Mouse (Mus musculus): ENCODE data around the gene Rpl38. TPM values are rescaled to one million over a fixed set of nuclear protein-coding genes. Genes with fewer than 3 reads are reported as not detected.
A peak's percentile ranks its signal among the peaks of the same experiment; 100 is the strongest.

Rpl38 gene
- polyA plus RNA-seq (2016; fragmentation: Nextera tagmentation; extraction: Ambion mirVana), result 851 and 1,060 TPM in 2 replicates

- H3K27me3 ChIP-seq (ENCODE audit: low read depth, poor library complexity, severe bottlenecking), result peaks cover 10% of the 10 kb centered on the region
- WGBS, result under 1% methylated on average over 21 of the region's 21 CpGs
- DNase-seq (ENCODE audit: low spot score), result peak; percentile 92
- H3K4me1 ChIP-seq, result peaks cover 30% of the 10 kb centered on the region
- H3K4me3 ChIP-seq, result peak within 1 kb of the TSS; percentile 95
- no peaks in the 10 kb centered on the region for H3K9me3 ChIP-seq (replicated peaks)
- H3K27ac ChIP-seq (replicated peaks), result peak within 1 kb of the TSS; percentile 96
- peaks cover 39% of the 10 kb centered on the region for H3K36me3 ChIP-seq
Measured at GRCm38 (mm10) chr11:114668301-114668710, at the start of gene Rpl38. Gene Rpl38, plus strand, starts transcription at chr11:114668524.

GRCm38 (mm10) chr11:114618697-114619417, 49.5 kb upstream of the Rpl38 start:
- H3K27ac ChIP-seq (replicated peaks), result no peak overlapping the region
- no peaks in the 10 kb centered on the region for H3K36me3 ChIP-seq
- no peak overlapping the region for H3K4me3 ChIP-seq
- no peak for DNase-seq (ENCODE audit: low spot score)
- H3K27me3 ChIP-seq (ENCODE audit: low read depth, poor library complexity, severe bottlenecking), result no peaks in the 10 kb centered on the region
- no peaks in the 10 kb centered on the region for H3K9me3 ChIP-seq (replicated peaks)
- H3K4me1 ChIP-seq, result peaks cover 5% of the 10 kb centered on the region; the same call in 1 of the 2 replicates
- WGBS, result 54% methylated on average over 17 of the region's 17 CpGs

DNA sequence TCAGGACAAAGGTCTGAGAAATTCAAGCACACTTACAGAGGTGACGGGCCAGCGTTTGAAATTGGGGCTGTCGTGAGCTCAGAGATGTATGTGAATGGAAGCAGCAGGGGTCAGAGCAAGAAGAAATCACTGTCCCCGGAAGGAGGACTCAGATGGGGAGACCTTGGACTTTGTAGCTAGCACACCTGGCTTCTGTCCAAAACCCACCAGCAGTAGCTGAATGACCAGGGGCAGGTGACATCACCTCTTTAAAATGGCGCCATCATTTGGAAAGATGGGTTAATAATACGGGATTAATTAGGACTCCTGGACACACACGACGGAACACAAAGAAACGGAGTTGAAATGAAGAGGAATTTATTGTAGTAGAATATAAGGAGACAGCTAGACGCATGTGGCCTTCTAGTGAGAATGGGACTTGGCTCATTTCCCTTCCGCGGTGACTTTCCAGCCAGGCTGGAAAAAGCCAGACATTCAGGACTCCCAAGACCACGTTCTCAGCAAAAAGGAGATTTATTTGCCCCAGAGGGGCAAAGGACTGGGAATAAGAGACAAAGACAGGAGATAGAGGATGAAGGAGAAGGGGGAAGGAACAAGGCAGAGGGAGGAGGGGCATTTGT, 42.1 kb upstream of the Rpl38 start:
- Histone ChIP-seq H3K27me3 (ENCODE audit: low read depth, poor library complexity, severe bottlenecking) (no peaks in the 10 kb centered on the region), H3K4me3 (no peak overlapping the region), H3K36me3 (no peaks in the 10 kb centered on the region), H3K4me1 (peaks cover 5% of the 10 kb centered on the region; the same call in 1 of the 2 replicates), H3K27ac (replicated peaks) (no peak overlapping the region), H3K9me3 (replicated peaks) (peaks cover 5% of the 10 kb centered on the region)
- 87% methylated on average over 13 of the region's 13 CpGs for WGBS
- DNase-seq (ENCODE audit: low spot score), result no peak

GRCm38 (mm10) chr11:114627036-114627435, 41.3 kb upstream of the Rpl38 start:
- Histone ChIP-seq H3K4me1 (peaks cover 5% of the 10 kb centered on the region; the same call in 1 of the 2 replicates), H3K36me3 (no peaks in the 10 kb centered on the region)
- WGBS, result 83% methylated on average over 6 of the region's 6 CpGs

DNA sequence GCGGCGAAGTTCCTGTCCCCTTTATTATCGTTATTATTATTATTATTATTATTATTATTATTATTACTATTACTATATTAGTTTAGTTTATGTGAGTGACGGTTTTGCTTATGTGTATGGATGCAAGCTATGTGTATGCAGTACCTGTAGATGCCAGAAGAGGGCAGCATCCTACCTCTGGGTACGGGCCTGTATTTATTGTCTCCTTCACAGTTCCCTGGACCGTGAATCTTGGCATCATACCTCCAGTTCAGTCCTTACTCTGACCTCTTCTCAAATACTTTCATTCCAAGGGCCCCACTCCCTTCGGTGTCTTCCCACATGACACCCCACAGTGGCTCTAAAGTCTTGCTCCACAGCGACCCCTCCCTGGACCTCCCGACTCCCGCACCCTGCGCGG, 40.3 kb upstream of the Rpl38 start:
- no peaks in the 10 kb centered on the region for H3K27me3 ChIP-seq (ENCODE audit: low read depth, poor library complexity, severe bottlenecking)
- no peaks in the 10 kb centered on the region for H3K36me3 ChIP-seq
- peaks cover 5% of the 10 kb centered on the region for H3K9me3 ChIP-seq (replicated peaks)
- H3K4me1 ChIP-seq, result peaks cover 5% of the 10 kb centered on the region; the same call in 1 of the 2 replicates
- no peak overlapping the region for H3K27ac ChIP-seq (replicated peaks)
- no peak overlapping the region for H3K4me3 ChIP-seq
- no peak for DNase-seq (ENCODE audit: low spot score)
- 83% methylated on average over 12 of the region's 12 CpGs for WGBS

More at GRCm38 (mm10) chr11:114627036-114627435, 41.3 kb upstream of the Rpl38 start:
- Histone ChIP-seq H3K27ac (replicated peaks) (no peak overlapping the region), H3K9me3 (replicated peaks) (peaks cover 5% of the 10 kb centered on the region), H3K4me3 (no peak overlapping the region), H3K27me3 (ENCODE audit: low read depth, poor library complexity, severe bottlenecking) (no peaks in the 10 kb centered on the region)
- DNase-seq (ENCODE audit: low spot score), result no peak

DNA sequence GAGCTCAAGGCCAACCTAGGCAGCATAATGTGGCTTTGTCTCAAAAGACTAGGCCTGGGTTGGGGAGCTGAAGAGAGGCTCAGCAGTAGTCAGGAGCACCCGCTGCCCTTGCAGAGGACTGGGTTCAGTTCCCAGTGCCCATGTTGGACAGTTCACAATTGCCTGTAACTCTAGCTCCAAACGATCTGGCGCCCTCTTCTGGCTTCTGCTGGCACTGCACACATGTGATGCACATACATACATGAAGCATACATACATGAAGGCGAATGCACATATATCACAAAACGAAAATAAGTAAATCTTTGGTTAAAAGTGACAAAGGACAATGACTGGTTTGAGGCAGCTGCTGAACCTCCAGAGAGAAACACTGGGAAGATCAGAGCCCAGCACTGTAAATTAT, 38.3 kb upstream of the Rpl38 start:
- Histone ChIP-seq H3K4me3 (no peak overlapping the region), H3K36me3 (no peaks in the 10 kb centered on the region), H3K4me1 (no peaks in the 10 kb centered on the region), H3K27me3 (ENCODE audit: low read depth, poor library complexity, severe bottlenecking) (peaks cover 5% of the 10 kb centered on the region), H3K9me3 (replicated peaks) (peaks cover 5% of the 10 kb centered on the region), H3K27ac (replicated peaks) (no peak overlapping the region)
- DNase-seq (ENCODE audit: low spot score), result no peak
- WGBS, result 80% methylated on average over 5 of the region's 5 CpGs

DNA sequence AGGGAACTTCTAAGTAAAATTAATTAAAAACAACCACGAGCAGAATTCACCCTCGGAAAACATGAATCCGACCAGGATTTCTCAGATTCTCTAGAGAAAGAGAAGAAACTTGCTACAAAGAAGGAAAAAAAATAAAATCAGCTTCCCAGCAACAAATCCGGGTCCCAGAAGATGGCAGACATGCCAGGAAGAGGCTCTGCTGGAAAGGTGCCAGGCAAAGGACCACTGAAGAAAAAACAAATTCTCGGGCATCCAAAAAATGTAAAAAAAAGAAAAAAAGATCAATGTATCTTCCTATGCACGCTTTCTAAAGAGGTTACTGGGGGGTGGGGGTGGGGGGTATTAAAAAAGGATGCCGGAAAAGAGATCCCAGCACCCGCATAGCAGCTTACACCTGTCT, 36.1 kb upstream of the Rpl38 start:
- WGBS, result 84% methylated on average over 8 of the region's 8 CpGs
- Histone ChIP-seq H3K4me1 (peaks cover 17% of the 10 kb centered on the region), H3K36me3 (no peaks in the 10 kb centered on the region), H3K9me3 (replicated peaks) (peaks cover 5% of the 10 kb centered on the region), H3K27ac (replicated peaks) (no peak overlapping the region), H3K4me3 (no peak overlapping the region), H3K27me3 (ENCODE audit: low read depth, poor library complexity, severe bottlenecking) (peaks cover 24% of the 10 kb centered on the region)
- no peak for DNase-seq (ENCODE audit: low spot score)

- 2% methylated on average over 6 of the region's 6 CpGs for WGBS
- Histone ChIP-seq H3K27me3 (ENCODE audit: low read depth, poor library complexity, severe bottlenecking) (peaks cover 63% of the 10 kb centered on the region), H3K36me3 (no peaks in the 10 kb centered on the region), H3K27ac (replicated peaks) (0 out of 2 replicates have a peak overlapping the region, but pooled peaks have one; percentile 1), H3K4me1 (peaks cover 42% of the 10 kb centered on the region), H3K4me3 (no peak overlapping the region), H3K9me3 (replicated peaks) (no peaks in the 10 kb centered on the region)
- peak; percentile 90 for DNase-seq (ENCODE audit: low spot score)
Measured at GRCm38 (mm10) chr11:114636292-114636691, 32.0 kb upstream of the Rpl38 start.

DNA sequence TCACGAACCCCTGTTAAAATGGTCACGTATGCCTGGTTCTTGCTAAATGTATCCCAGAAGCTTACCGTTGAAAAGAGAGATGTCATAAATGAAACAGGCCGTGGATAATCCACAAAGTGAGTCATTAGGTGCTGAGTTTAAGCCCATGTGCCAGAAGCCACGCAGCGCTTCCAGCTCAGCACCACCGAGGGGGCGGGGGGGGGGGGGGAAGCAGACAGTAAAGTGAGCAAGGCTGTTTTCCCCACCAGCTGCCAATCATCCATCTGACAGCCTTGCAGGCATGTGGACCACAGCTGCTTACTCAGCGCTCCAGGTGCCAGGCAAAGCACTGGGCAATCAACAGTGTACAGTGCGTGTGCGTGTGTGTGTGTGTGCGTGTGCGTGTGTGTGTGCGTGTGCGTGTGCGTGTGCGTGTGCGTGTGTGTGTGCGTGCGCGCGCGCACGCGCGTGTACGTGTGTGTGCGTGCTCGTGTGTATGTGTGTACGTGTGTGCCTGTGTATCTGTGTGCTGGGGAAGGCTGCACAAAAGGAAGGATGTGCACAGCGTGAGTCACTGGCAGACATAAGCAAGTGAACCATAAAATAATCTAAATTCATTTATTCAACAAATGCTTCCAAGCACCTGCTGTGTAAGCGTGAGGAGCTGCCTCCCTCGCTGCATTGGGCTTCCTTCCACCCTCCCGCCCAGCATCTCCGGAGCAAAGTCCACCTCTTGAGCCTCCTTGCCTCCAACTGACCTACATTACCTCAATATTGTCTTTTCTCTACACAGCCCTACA, 31.4 kb upstream of the Rpl38 start:
- Histone ChIP-seq H3K9me3 (replicated peaks) (no peaks in the 10 kb centered on the region), H3K36me3 (no peaks in the 10 kb centered on the region), H3K27me3 (ENCODE audit: low read depth, poor library complexity, severe bottlenecking) (peaks cover 69% of the 10 kb centered on the region), H3K27ac (replicated peaks) (no peak overlapping the region), H3K4me3 (no peak overlapping the region), H3K4me1 (peaks cover 43% of the 10 kb centered on the region)
- no peak for DNase-seq (ENCODE audit: low spot score)
- WGBS, result 65% methylated on average over 35 of the region's 35 CpGs

DNA sequence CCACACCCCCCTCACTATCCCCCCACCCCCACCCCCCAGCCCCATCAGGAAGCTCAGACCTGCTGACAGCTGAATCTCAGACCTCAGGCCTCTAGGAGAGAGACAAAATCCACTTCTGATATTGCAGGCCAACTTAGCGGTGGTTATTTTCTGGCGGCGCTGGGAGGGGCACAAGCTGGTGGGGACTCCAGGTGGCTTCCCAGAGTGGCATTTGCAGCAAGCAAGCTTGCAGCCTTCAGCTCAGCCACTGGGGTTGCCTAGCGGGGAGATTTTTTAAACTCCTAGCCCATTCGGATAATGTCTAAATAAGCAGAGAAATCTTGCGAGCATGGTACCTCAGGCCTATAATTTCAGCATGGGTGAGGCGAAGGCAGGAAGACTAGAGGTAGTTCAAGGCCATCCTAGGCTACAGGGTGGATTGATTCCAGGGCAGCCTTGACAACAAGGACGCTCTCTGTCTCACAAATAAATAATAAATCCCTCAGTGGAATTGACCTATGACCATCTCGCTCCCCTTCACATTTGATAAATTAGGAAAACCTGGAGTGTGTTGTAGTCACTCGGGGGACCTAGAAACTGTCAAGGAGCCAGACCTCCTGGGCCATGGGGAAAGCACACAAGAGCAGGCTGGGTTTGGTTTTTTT, 29.6 kb upstream of the Rpl38 start:
- Histone ChIP-seq H3K9me3 (replicated peaks) (no peaks in the 10 kb centered on the region), H3K4me3 (no peak overlapping the region), H3K36me3 (no peaks in the 10 kb centered on the region), H3K4me1 (peaks cover 51% of the 10 kb centered on the region), H3K27ac (replicated peaks) (no peak overlapping the region), H3K27me3 (ENCODE audit: low read depth, poor library complexity, severe bottlenecking) (peaks cover 70% of the 10 kb centered on the region)
- no peak for DNase-seq (ENCODE audit: low spot score)
- WGBS, result 69% methylated on average over 10 of the region's 10 CpGs

DNA sequence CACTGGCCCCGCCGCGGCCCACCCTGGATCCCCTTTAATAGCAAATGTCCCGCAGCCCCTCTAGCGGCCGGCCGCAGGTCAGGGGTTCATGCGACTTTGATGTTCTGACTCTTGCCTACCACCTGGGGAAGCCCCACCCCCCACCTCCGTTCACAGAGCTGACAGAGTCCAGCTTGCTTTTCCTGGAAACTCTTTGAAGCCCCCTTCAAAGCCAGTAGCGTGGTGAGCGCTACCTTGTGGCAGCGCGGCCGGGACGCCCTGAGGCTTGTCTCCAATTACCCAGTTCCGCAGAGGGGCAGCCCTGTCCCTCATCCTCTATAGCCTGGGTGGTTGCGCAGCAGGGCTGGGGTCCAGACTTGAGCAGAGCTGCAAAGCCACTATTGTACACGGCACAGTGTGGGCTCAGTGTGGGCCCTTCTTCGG, 28.6 kb upstream of the Rpl38 start:
- Histone ChIP-seq H3K4me1 (peaks cover 51% of the 10 kb centered on the region), H3K9me3 (replicated peaks) (no peaks in the 10 kb centered on the region), H3K36me3 (no peaks in the 10 kb centered on the region), H3K4me3 (peak overlapping the region; percentile 36), H3K27me3 (ENCODE audit: low read depth, poor library complexity, severe bottlenecking) (peaks cover 69% of the 10 kb centered on the region), H3K27ac (replicated peaks) (peak overlapping the region; percentile 58)
- DNase-seq (ENCODE audit: low spot score), result peak; percentile 61
- WGBS, result 3% methylated on average over 19 of the region's 19 CpGs

DNA sequence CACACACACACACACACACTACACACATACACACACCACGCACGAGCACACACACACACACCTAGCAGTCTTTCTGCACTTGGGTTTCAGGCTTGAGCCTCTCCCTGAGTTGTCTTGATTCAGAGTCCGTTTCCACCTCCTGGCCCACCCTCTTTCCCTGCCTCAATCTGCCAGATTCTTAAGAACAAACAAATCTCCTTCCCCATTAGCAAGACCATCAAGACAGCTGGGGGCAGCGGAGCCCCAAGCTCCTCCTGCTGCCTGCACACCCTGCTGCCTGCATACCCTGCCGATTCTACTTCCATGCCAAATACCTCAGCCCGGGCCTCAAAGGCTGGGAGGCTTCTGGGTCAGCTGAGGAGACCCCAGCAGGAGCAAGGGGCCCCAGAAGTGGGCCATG, 27.7 kb upstream of the Rpl38 start:
- 43% methylated on average over 6 of the region's 6 CpGs for WGBS
- Histone ChIP-seq H3K27ac (replicated peaks) (no peak overlapping the region), H3K4me3 (no peak overlapping the region), H3K4me1 (peaks cover 50% of the 10 kb centered on the region), H3K9me3 (replicated peaks) (no peaks in the 10 kb centered on the region), H3K27me3 (ENCODE audit: low read depth, poor library complexity, severe bottlenecking) (peaks cover 60% of the 10 kb centered on the region), H3K36me3 (no peaks in the 10 kb centered on the region)
- no peak for DNase-seq (ENCODE audit: low spot score)
